Mouse (Mus musculus): ENCODE data around the gene Cdv3. TPM values are rescaled to one million over a fixed set of nuclear protein-coding genes. Genes with fewer than 3 reads are reported as not detected.
A peak's percentile ranks its signal among the peaks of the same experiment; 100 is the strongest.

The Cdv3 gene
- 42.4 and 45.4 TPM in 2 replicates for polyA plus RNA-seq (2015; fragmentation: Nextera tagmentation; extraction: Ambion mirVana)

DNA sequence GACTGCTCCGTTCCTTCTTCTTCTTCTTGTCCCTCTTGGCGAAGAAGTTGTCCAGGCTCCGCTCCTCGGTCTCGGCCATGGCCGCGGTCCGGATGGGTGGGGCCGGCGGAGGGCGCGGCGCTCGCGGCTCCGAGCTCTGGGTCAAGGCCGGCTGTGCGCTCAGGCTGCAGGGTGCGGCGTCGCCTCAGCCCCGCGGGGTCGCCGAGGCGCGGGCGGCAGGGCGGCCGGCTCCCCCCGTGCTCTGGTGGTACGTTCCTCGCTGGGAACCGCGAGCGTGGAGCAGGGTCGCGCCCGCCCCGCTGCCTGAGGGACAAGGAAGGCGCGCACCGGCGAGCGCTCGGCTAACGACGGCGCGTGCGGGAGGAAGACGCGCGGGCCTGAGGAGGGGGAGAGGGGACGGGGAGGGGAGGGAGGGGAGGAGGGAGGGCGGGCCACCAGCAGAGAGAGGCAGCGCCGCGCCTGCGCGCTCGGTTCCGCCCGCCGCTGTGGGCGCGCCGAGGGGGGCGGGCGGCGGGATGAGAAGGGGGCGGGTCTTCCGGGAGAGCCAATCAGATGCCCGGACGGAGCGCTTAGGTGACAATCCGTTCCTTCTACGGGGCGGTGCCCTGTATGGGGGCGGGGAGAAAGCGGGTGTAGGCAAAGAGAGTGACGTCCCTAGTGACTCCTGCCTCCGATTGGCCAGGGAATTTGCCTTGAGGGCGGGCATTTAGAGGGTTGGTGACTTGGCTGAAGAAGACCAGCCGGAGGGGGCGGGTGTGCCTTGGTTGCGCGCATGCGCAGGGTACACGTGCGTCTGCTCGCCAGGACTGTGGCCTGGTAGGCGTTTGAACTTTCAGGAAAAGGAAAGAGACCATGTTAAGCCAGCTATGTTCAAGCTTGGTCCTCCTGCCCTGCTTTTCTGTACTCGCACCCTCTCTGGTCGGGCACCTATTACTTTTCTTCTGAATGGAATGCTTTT lies at the start of gene Cdv3:
Gene Cdv3, minus strand, starts transcription at position 551 of the 958 bp plus-strand sequence.
- Histone ChIP-seq H3K4me2 (peak within 1 kb of the TSS; percentile 99), H3K4me1 (replicated peaks) (peaks cover 44% of the 10 kb centered on the region), H3K9me3 (replicated peaks) (no peaks in the 10 kb centered on the region), H3K9ac (peak within 1 kb of the TSS; percentile 95), H3K27ac (replicated peaks) (peak within 1 kb of the TSS; percentile 97), H3K4me3 (replicated peaks) (peak within 1 kb of the TSS; percentile 94), H3K36me3 (replicated peaks) (peaks cover 16% of the 10 kb centered on the region), H3K27me3 (no peaks in the 10 kb centered on the region)
- peak; percentile 93 for ATAC-seq (ENCODE audit: insufficient read depth)
- 1% methylated on average over 80 of the region's 95 CpGs for WGBS (ENCODE audit: insufficient replicate concordance)

- WGBS (ENCODE audit: insufficient replicate concordance) = 71% methylated on average over 9 of the region's 9 CpGs
Observed at GRCm38 (mm10) chr9:103413457-103413856, 47.8 kb upstream of the Cdv3 start.

GRCm38 (mm10) chr9:103409119-103409518 lies 43.5 kb upstream of the Cdv3 start:
- Histone ChIP-seq H3K9me3 (replicated peaks) (no peaks in the 10 kb centered on the region), H3K36me3 (replicated peaks) (no peaks in the 10 kb centered on the region), H3K4me3 (replicated peaks) (no peak overlapping the region), H3K27ac (replicated peaks) (no peak overlapping the region), H3K4me2 (no peak overlapping the region), H3K27me3 (no peaks in the 10 kb centered on the region), H3K9ac (no peak overlapping the region), H3K4me1 (replicated peaks) (no peaks in the 10 kb centered on the region)
- 50% methylated on average over 2 of the region's 2 CpGs for WGBS (ENCODE audit: insufficient replicate concordance)
- ATAC-seq (ENCODE audit: insufficient read depth) = no peak

More at GRCm38 (mm10) chr9:103413457-103413856, 47.8 kb upstream of the Cdv3 start:
- H3K27ac ChIP-seq (replicated peaks) = no peak overlapping the region
- H3K9ac ChIP-seq = no peak overlapping the region
- ATAC-seq (ENCODE audit: insufficient read depth) = no peak
- no peaks in the 10 kb centered on the region for H3K9me3 ChIP-seq (replicated peaks)
- no peak overlapping the region for H3K4me3 ChIP-seq (replicated peaks)
- no peaks in the 10 kb centered on the region for H3K36me3 ChIP-seq (replicated peaks)
- no peak overlapping the region for H3K4me2 ChIP-seq
- H3K4me1 ChIP-seq (replicated peaks) = no peaks in the 10 kb centered on the region
- no peaks in the 10 kb centered on the region for H3K27me3 ChIP-seq

- Histone ChIP-seq H3K4me2 (no peak overlapping the region), H3K27ac (replicated peaks) (no peak overlapping the region)
- 53% methylated on average over 4 of the region's 4 CpGs for WGBS (ENCODE audit: insufficient replicate concordance)
Observed at GRCm38 (mm10) chr9:103408136-103408777, 42.6 kb upstream of the Cdv3 start.

GRCm38 (mm10) chr9:103403331-103403973 lies 37.8 kb upstream of the Cdv3 start:
- Histone ChIP-seq H3K9ac (no peak overlapping the region), H3K9me3 (replicated peaks) (no peaks in the 10 kb centered on the region), H3K36me3 (replicated peaks) (no peaks in the 10 kb centered on the region), H3K4me2 (no peak overlapping the region), H3K4me1 (replicated peaks) (no peaks in the 10 kb centered on the region), H3K27ac (replicated peaks) (no peak overlapping the region), H3K27me3 (no peaks in the 10 kb centered on the region), H3K4me3 (replicated peaks) (no peak overlapping the region)
- WGBS (ENCODE audit: insufficient replicate concordance) = 55% methylated on average over 4 of the region's 4 CpGs
- ATAC-seq (ENCODE audit: insufficient read depth) = no peak

More at GRCm38 (mm10) chr9:103408136-103408777, 42.6 kb upstream of the Cdv3 start:
- ATAC-seq (ENCODE audit: insufficient read depth) = no peak
- Histone ChIP-seq H3K9me3 (replicated peaks) (no peaks in the 10 kb centered on the region), H3K27me3 (no peaks in the 10 kb centered on the region), H3K4me3 (replicated peaks) (no peak overlapping the region), H3K36me3 (replicated peaks) (no peaks in the 10 kb centered on the region), H3K4me1 (replicated peaks) (no peaks in the 10 kb centered on the region), H3K9ac (no peak overlapping the region)

DNA sequence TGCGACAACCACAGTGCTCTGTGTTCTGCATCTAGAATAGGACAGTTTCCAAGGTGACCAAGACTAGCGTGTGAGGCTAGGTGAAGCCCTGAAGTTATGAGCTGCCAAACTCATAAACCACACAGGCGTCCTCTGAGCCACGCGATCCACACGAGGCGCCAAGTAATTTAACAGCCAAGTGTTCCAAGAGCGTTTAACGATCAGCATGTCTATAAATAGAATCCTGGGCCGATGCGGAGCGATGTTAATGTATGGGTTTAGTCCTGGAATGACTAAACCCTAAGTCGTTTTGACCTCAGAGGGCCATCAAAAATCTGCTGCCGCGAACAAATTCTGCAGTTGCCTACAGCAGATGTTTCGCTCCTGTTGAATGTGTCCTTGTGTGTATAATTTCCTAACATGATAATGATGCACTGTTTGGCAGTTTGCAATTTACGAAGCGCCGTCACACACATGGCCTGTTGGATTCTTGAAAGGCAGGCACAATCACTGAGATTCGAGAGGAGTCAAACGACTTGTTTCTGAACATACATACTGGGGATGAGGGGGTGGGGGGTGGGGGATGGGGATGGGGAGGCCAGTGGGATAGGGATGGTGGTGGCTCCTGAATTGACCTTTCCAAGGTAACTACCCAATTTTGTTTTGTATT lies 33.0 kb upstream of the Cdv3 start:
- Histone ChIP-seq H3K9me3 (replicated peaks) (no peaks in the 10 kb centered on the region), H3K27me3 (no peaks in the 10 kb centered on the region), H3K36me3 (replicated peaks) (no peaks in the 10 kb centered on the region), H3K4me1 (replicated peaks) (no peaks in the 10 kb centered on the region), H3K4me3 (replicated peaks) (no peak overlapping the region), H3K9ac (no peak overlapping the region), H3K27ac (replicated peaks) (no peak overlapping the region), H3K4me2 (no peak overlapping the region)
- ATAC-seq (ENCODE audit: insufficient read depth) = no peak
- WGBS (ENCODE audit: insufficient replicate concordance) = 73% methylated on average over 21 of the region's 21 CpGs

- H3K36me3 ChIP-seq (replicated peaks) = no peaks in the 10 kb centered on the region
- no peak overlapping the region for H3K4me2 ChIP-seq
- no peaks in the 10 kb centered on the region for H3K9me3 ChIP-seq (replicated peaks)
- 76% methylated on average over 11 of the region's 11 CpGs for WGBS (ENCODE audit: insufficient replicate concordance)
- no peak for ATAC-seq (ENCODE audit: insufficient read depth)
- no peaks in the 10 kb centered on the region; the same call in 1 of the 2 replicates for H3K4me1 ChIP-seq (replicated peaks)
- no peak overlapping the region for H3K27ac ChIP-seq (replicated peaks)
- no peak overlapping the region for H3K9ac ChIP-seq
- H3K4me3 ChIP-seq (replicated peaks) = no peak overlapping the region
- no peaks in the 10 kb centered on the region for H3K27me3 ChIP-seq
Observed at GRCm38 (mm10) chr9:103393256-103393655, 27.6 kb upstream of the Cdv3 start.

DNA sequence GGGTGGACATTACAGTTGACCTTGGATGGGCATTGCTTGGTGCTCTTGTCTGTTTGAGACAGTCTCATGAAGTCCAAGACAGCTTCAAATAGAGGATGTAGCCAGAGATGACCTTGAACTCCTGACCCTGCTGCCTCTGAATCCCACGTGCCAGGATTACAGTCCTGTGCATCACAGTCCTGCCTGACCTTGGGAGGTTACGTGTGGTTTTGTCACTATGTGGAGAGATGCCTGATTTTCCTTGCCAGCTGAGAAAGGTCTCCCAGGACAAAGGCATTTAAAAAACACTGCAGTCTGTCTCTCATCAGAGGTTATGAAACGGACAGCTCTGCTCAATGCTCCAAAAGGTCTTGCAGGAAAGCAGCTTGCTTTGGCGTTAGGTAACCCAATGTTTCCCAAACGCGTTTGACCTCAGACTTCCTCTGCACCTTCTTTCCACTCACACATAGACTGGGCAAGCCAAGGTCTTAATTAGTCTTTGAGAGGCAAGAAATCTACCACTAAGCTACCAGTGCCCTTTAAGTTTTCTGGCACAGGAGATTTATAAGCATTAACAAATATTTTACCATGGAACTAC lies 26.2 kb upstream of the Cdv3 start:
- H3K4me2 ChIP-seq = no peak overlapping the region
- no peaks in the 10 kb centered on the region for H3K27me3 ChIP-seq
- H3K9ac ChIP-seq = no peak overlapping the region
- no peak overlapping the region for H3K4me3 ChIP-seq (replicated peaks)
- no peak overlapping the region for H3K27ac ChIP-seq (replicated peaks)
- WGBS (ENCODE audit: insufficient replicate concordance) = 56% methylated on average over 6 of the region's 6 CpGs
- no peaks in the 10 kb centered on the region; the same call in 1 of the 2 replicates for H3K4me1 ChIP-seq (replicated peaks)
- H3K36me3 ChIP-seq (replicated peaks) = no peaks in the 10 kb centered on the region
- H3K9me3 ChIP-seq (replicated peaks) = no peaks in the 10 kb centered on the region
- no peak for ATAC-seq (ENCODE audit: insufficient read depth)

DNA sequence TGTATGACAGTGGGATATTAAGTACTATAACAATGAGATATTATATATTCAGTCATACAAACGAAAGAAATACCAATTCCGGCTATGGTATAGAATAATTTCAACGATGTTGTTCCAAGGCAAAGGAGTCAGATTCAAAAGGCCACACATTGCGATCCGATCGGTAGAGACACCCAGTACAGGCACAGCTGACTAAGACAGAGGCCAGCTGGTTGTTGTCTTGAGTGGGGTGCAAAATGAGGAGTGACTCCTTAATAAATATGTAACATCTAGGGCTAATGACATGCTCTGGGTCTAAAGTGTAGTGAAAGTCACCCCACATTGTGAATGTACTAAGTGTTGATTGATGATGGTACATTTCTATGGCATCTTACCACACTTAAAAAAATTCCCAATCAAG lies 23.6 kb upstream of the Cdv3 start:
- no peak for ATAC-seq (ENCODE audit: insufficient read depth)
- Histone ChIP-seq H3K9me3 (replicated peaks) (no peaks in the 10 kb centered on the region), H3K4me3 (replicated peaks) (no peak overlapping the region), H3K9ac (no peak overlapping the region), H3K4me1 (replicated peaks) (no peaks in the 10 kb centered on the region; the same call in 1 of the 2 replicates), H3K27ac (replicated peaks) (no peak overlapping the region), H3K36me3 (replicated peaks) (no peaks in the 10 kb centered on the region), H3K4me2 (no peak overlapping the region), H3K27me3 (no peaks in the 10 kb centered on the region)
- WGBS (ENCODE audit: insufficient replicate concordance) = 77% methylated on average over 6 of the region's 6 CpGs

DNA sequence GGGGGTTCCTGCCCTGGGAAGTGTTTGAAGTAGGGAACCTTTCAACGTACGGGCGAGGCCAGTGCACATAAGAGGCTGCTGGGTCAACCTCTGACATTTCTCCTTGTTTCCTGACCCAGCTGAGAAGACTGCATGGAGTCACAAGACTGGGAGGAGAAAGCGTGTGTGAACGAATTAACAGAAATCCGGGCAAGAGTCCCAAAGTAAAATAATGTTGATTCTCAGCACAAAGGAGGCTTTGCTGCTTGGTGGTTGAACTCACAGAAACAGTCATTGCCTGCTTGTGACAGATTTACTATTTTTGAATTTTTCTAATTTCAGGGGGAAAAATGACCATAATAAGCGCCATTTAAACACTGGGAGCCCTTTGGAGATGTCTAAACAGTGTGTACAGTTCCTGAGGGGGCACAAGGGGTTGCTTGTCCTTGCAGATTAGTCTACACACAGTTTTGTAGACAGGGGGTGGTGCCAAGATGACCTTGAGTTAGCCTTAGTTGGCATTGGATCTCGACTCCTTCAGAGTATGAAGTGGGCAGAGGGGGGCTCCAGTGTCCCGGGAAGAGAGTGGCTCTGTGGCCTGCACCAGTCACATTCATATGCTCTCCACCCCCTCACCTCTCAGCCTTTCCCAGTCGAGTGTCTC lies 21.5 kb upstream of the Cdv3 start:
- 58% methylated on average over 10 of the region's 10 CpGs for WGBS (ENCODE audit: insufficient replicate concordance)

More for the DNA sequence above, 21.5 kb upstream of the Cdv3 start:
- H3K27ac ChIP-seq (replicated peaks) = no peak overlapping the region
- H3K9me3 ChIP-seq (replicated peaks) = no peaks in the 10 kb centered on the region
- H3K4me2 ChIP-seq = no peak overlapping the region
- no peaks in the 10 kb centered on the region; the same call in 1 of the 2 replicates for H3K4me1 ChIP-seq (replicated peaks)
- H3K9ac ChIP-seq = no peak overlapping the region
- no peak for ATAC-seq (ENCODE audit: insufficient read depth)
- H3K36me3 ChIP-seq (replicated peaks) = no peaks in the 10 kb centered on the region
- H3K4me3 ChIP-seq (replicated peaks) = no peak overlapping the region
- H3K27me3 ChIP-seq = no peaks in the 10 kb centered on the region
